In genomic region chr5:75453757-75454390, GRCm38 (mm10) we compare ENCODE assay signal across 24 mouse cellular contexts.
DNase-seq lines count a peak whose midpoint lies in the region; ATAC-seq and TF ChIP-seq lines count a peak whose summit lies in the region.
"Had no signal": no experiment of that assay in that cellular context is flagged by ENCODE, and none has a peak within 500 bp of the region (broad histone marks: within the 10 kb centered on the region; RNA-seq: fewer than 3 reads in every experiment).

No protein-coding gene starts in this region.

- no peaks in the 10 kb centered on the region for H3K36me3 ChIP-seq in heart, embryonic 12.5 days
- H3K36me3 ChIP-seq: embryonic facial prominence, embryonic 12.5 days; intestine, embryonic 15.5 days; limb, embryonic 13.5 days; liver, embryonic 13.5 days had no signal

- peak; percentile 81 for DNase-seq in heart, adult 11 months
- peak in 1 of 2 experiments; percentile 49 for DNase-seq in layer of hippocampus, adult 2 months (ENCODE audit: low spot score in 2 of 2)
- DNase-seq in layer of hippocampus, adult 11-12 months (ENCODE audit: low spot score), result no peak
- DNase-seq in right cerebral cortex, adult 18-20 months, result peak; percentile 15
- no peak for DNase-seq in right cerebral cortex, postnatal 36 days (ENCODE audit: low spot score in 2 of 2)
- no peak for DNase-seq in T-cell, adult 2 months (ENCODE audit: low spot score)
- DNase-seq: adrenal gland, postnatal 36 days; cerebellum, adult 11-12 months; forebrain, postnatal 0 days; heart, postnatal 4 days; kidney, adult 8-10 months; kidney, postnatal 10 days; liver, embryonic 13.5 days; lung, adult 2 months; lung, postnatal 14 days; thymus, adult 2 months had no signal

- no peak for ATAC-seq in heart, embryonic 12.5 days (ENCODE audit: insufficient number of reproducible peaks, low FRiP score)
- ATAC-seq: CD4-positive, CD25-positive, alpha-beta regulatory T cell, adult 4 months; forebrain, postnatal 0 days; intestine, embryonic 15.5 days had no signal

- no peak for TF ChIP-seq CTCF in layer of hippocampus, adult 2 months (conservative IDR thresholded peaks at IDR 0.05)

- H3K9ac ChIP-seq in heart, embryonic 12.5 days, result no peak overlapping the region
- H3K9ac ChIP-seq: embryonic facial prominence, embryonic 12.5 days; forebrain, postnatal 0 days; intestine, embryonic 15.5 days; limb, embryonic 13.5 days; liver, embryonic 13.5 days had no signal

- H3K4me2 ChIP-seq in heart, embryonic 12.5 days, result no peak overlapping the region
- H3K4me2 ChIP-seq: embryonic facial prominence, embryonic 12.5 days; intestine, embryonic 15.5 days; limb, embryonic 13.5 days; liver, embryonic 13.5 days; midbrain, embryonic 11.5 days had no signal

- H3K9me3 ChIP-seq in heart, embryonic 12.5 days (replicated peaks), result no peaks in the 10 kb centered on the region
- H3K9me3 ChIP-seq: embryonic facial prominence, embryonic 12.5 days; intestine, embryonic 15.5 days; limb, embryonic 13.5 days; liver, embryonic 13.5 days had no signal

- peaks cover 17% of the 10 kb centered on the region for H3K27me3 ChIP-seq in heart, embryonic 12.5 days (replicated peaks)
- H3K27me3 ChIP-seq: embryonic facial prominence, embryonic 12.5 days; intestine, embryonic 15.5 days; liver, embryonic 13.5 days had no signal

- no peak overlapping the region for H3K4me3 ChIP-seq in heart, embryonic 12.5 days
- H3K4me3 ChIP-seq in layer of hippocampus, adult 2 months, result no peak overlapping the region
- H3K4me3 ChIP-seq: embryonic facial prominence, embryonic 12.5 days; intestine, embryonic 15.5 days; left cerebral cortex, adult 2 months; limb, embryonic 13.5 days; liver, embryonic 13.5 days had no signal

- H3K4me1 ChIP-seq in heart, embryonic 12.5 days (replicated peaks), result peaks cover 15% of the 10 kb centered on the region
- H3K4me1 ChIP-seq: embryonic facial prominence, embryonic 12.5 days; intestine, embryonic 15.5 days had no signal

- no peak overlapping the region for H3K27ac ChIP-seq in heart, embryonic 12.5 days (ENCODE audit: poor library complexity, severe bottlenecking)
- H3K27ac ChIP-seq in layer of hippocampus, adult 2 months, result peak overlapping the region; percentile 57; the same call in 1 of the 2 replicates
- H3K27ac ChIP-seq: embryonic facial prominence, embryonic 12.5 days; intestine, embryonic 15.5 days; left cerebral cortex, adult 2 months; limb, embryonic 13.5 days; liver, embryonic 13.5 days; stomach, postnatal 0 days had no signal

- 77% methylated on average over 9 of the region's 9 CpGs for WGBS in heart, embryonic 12.5 days

Comparison
In these comparisons a context has a peak if more than half of its experiments do, and no peak if none do; other contexts are left out.
1. DNase-seq: peak in heart, adult 11 months (single experiment) and right cerebral cortex, adult 18-20 months (single experiment); none in layer of hippocampus, adult 11-12 months (single experiment), right cerebral cortex, postnatal 36 days (0 of 2) and T-cell, adult 2 months (single experiment).